Mouse (Mus musculus): ENCODE results near the gene Gm21885.

Gene Gm21885

GRCm38 (mm10) chr11:94268761-94269160 lies 12.9 kb upstream of the Gm21885 start:
- DNase-seq (ENCODE audit: extremely low read depth, low read depth, low spot score) = no peak

DNA sequence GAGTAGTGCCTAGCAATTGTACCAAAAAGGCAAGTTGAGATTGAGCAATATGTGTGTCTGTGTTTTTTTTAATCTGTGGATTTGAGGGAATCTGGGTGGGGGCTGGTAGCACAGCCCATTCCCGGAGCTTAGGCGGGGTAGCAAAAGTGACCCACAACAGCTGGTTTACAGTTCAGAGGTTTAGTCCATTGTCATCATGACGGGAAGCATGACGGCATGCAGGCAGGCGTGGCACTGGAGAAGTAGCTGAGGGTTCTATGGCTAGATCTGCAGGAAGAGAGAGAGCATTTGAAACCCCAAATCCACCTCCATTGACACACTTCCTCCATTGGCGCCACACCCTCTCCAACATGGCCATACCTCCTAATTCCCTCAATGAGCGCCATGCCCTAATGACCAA lies 11.8 kb upstream of the Gm21885 start:
- DNase-seq (ENCODE audit: extremely low read depth, low read depth, low spot score) = no peak

- no peak for DNase-seq (ENCODE audit: extremely low read depth, low read depth, low spot score)
These were observed 10.7 kb upstream of the Gm21885 start for GRCm38 (mm10) chr11:94271015-94271414.

GRCm38 (mm10) chr11:94272960-94273927 lies 8.4 kb upstream of the Gm21885 start:
- no peak for DNase-seq (ENCODE audit: extremely low read depth, low read depth, low spot score)

GRCm38 (mm10) chr11:94274206-94274867 lies 7.3 kb upstream of the Gm21885 start:
- no peak for DNase-seq (ENCODE audit: extremely low read depth, low read depth, low spot score)

GRCm38 (mm10) chr11:94275226-94275625 lies 6.4 kb upstream of the Gm21885 start:
- DNase-seq (ENCODE audit: extremely low read depth, low read depth, low spot score) = no peak

- DNase-seq (ENCODE audit: extremely low read depth, low read depth, low spot score) = no peak
These were observed 6.0 kb upstream of the Gm21885 start for GRCm38 (mm10) chr11:94275686-94276085.

GRCm38 (mm10) chr11:94276869-94277337 lies 4.8 kb upstream of the Gm21885 start:
- no peak for DNase-seq (ENCODE audit: extremely low read depth, low read depth, low spot score)

GRCm38 (mm10) chr11:94282291-94282690 lies 618 bp downstream of the Gm21885 start:
- DNase-seq (ENCODE audit: extremely low read depth, low read depth, low spot score) = no peak

- DNase-seq (ENCODE audit: extremely low read depth, low read depth, low spot score) = no peak
These were observed 1.9 kb downstream of the Gm21885 start for GRCm38 (mm10) chr11:94283536-94284099.

GRCm38 (mm10) chr11:94285886-94286574 lies 4.4 kb downstream of the Gm21885 start:
- DNase-seq (ENCODE audit: extremely low read depth, low read depth, low spot score) = no peak

DNA sequence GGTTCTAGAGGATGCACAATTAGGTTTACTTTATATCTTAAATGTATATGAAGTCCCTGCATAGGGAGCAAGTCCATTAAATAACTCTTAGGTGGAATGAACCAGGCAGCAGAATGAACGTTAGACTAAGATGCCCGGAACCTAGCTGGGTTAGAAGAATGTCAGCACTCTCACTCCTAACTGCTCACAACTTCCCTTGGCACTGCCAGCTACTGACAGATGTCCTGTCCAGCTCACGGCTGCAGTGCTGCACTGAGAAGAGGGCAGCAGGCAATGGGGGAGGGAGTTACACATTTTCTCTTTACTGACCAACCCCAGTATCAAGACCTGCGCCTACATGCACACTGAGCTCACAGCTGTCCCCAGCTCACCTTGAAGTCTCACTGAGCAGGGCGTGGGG lies 5.4 kb downstream of the Gm21885 start:
- DNase-seq (ENCODE audit: extremely low read depth, low read depth, low spot score) = no peak

DNA sequence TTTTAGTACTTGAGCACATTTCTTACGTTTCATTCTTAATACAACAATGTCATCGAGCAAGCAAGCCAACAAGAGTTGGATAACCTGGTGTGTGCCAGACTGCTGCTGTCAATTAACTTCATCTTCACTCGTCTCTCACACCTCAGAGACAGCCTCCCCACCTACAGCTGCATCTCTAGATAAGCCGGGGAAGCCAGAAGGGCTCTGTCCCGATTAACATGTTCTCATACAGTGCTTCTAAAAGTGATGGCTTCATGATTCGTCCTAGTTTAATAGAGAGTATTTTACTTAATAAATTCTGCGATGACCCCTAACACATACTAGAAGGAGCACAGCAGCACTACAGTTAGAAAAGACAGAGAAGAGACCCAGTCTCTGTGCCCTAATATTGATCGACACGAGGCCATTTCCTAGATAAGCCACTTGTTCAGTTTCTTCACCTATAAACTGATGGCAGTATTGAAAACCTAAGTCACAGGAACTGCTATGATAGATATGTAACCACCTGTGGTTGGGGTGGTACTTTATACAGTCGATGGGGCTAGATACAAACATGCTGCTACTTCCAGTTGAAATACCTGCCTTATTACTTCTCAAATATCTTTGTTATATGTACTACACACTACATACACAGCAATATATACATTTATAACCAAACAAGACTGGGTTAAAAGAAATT lies 8.5 kb downstream of the Gm21885 start:
- no peak for DNase-seq (ENCODE audit: extremely low read depth, low read depth, low spot score)

DNA sequence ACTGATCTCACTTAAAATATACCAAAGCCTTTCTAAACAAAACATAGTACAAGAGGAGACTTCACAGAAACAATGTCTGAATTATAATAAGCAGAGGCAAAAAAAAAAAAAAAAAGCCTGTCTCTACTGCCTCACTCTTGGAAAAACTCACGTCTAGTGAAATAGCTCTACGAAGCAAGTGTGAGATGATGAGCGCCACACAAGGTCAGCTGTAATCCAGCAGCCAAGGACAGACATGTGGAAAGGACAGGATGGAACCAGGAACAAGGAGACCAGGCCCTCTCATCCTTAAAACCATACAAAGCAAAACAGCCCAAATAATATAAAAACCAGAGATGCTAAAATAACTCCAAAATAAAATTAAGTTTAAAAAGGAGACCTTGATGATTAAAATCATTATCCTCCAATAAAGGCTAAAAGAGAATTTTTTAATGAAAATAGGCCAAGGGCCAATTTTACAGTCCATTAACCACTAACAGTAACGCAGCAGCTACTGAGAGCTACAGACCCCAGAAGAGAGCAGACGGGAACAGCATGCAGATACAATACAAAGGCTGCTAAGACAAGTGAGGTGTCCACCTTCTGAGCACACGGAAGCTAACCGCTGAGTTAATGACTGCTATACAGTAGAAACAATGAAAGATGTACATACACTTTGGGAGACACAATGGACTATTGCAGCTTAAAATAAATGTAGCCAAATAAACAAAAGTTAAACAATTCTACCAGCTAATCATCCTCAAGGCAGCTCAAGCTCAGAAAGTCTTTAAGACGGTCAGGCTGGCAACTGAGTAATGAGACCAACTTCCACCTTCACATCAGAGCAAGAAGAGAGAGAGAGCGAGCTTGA lies 13.5 kb downstream of the Gm21885 start:
- DNase-seq (ENCODE audit: extremely low read depth, low read depth, low spot score) = no peak

DNA sequence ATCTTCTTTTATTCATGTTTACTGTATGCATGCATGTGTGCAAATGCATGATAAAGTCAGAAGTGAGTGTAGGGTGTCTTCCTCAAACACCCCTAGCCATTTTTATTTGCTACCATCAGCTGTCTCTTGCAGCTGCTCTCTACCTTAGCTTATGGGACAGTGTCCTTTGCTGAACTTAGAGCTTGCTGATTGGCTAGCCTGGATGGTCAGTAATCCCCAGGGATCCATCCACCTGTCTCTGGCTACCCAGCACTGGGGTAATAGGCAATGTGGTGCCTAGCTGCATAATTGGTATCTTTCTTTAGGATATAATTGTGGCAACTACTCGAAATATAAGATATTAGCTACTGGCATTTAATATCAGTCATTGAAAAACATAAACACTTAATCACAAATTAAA lies 31.1 kb downstream of the Gm21885 start:
- DNase-seq (ENCODE audit: extremely low read depth, low read depth, low spot score) = no peak

GRCm38 (mm10) chr11:94314098-94314652 lies 32.5 kb downstream of the Gm21885 start:
- no peak for DNase-seq (ENCODE audit: extremely low read depth, low read depth, low spot score)

- no peak for DNase-seq (ENCODE audit: extremely low read depth, low read depth, low spot score)
These were observed 33.6 kb downstream of the Gm21885 start for GRCm38 (mm10) chr11:94315308-94315707.

DNA sequence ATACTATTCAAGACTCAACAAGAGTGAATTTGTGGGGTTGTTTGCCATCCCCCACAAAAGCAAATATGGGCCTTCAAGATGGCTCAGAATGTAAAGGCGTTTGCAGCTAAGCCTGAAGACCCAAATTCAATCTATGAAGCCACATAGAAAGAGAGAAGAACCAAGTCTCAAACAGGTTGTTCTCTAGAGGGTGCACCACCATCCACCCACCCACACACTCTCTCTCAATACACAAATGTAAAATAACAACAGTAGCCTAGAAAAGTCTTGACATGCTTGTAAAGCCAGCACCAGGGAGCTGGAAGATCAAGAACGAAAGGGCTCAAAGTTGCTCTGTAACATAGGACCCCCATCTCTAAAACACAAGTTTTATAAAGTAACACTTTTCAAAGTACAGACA lies 34.9 kb downstream of the Gm21885 start:
- DNase-seq (ENCODE audit: extremely low read depth, low read depth, low spot score) = no peak

GRCm38 (mm10) chr11:94317014-94317413 lies 35.3 kb downstream of the Gm21885 start:
- no peak for DNase-seq (ENCODE audit: extremely low read depth, low read depth, low spot score)

All from fat pad, adult 2 months (tissue).